Mouse (Mus musculus): ENCODE measurements around the gene Sema6b. TPM values are rescaled to one million over a fixed set of nuclear protein-coding genes. Genes with fewer than 3 reads are reported as not detected.
"Not testable (repeated sequence)": the region's sequence is repeated elsewhere in the genome, so short reads cannot be mapped to it uniquely, and the experiment has no call there.

Gene Sema6b
- total RNA-seq, 2 experiments from 2014 or later = 1.9 to 4.2 TPM

DNA sequence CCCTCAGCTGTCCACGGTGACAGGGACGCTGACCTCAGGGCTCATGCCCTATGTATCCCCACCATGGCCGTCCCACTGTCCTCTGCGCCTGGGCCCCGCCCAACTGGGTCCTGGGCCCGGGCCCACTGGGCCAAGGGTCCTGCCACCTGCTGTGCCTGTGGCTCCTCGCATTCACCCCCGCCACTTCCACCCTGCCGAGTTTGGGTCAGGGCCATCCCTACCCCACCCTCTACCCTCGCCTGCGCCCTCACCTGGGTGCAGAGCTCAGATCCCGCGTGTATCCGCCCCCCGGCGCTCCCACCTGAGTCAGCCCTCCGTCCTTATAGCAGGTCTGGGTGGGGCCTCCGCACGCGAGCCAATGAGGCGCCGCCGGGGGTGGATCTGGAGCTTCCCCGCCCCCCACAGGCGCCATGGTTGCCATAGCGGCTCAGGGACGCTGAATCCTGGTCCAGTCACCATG lies 22.9 kb downstream of the Sema6b start, which contains the start of gene Plin5:
Plin5 (minus strand) TSS at position 346 of the 460 bp plus-strand sequence.
- peak; percentile 70 for DNase-seq

DNA sequence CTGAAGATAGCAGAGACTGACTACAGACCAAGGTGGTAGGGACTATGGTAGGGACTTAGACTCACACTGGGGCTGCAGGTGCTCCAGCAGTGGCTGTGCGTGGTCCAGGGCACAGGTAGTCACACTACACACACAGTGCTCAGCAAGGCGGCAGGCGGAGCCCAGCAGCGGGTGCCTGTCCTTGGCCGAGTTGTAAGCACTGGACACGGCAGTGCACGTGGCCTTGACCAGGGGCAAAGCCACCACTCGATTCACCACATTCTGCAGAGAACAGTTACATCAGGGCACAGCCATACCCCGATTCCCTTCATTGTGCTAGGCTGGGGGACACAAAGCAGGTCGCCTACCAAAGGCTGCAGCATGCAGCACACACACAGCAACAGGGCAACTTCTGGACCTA lies 23.9 kb downstream of the Sema6b start:
- DNase-seq = no peak

DNA sequence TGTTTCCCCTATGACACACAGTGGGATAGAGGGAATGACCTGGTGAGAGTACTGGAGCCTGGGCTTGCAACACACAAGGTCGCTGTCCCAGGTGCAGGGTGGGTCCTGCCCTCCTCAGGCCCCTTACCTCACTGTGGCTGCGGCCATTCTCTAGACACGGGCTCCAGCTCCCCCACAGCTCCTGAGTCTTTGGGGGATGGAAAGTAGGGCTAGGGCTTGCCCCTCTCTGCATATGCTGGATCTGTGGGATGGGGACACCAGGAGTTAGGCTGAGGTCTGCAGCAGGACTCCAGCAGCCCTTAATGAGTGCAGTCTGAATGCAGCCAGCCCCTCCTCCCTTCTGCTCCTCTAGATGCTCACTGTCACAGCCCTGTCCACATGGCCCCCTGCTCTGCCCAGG lies 27.4 kb downstream of the Sema6b start:
- no peak for DNase-seq

DNA sequence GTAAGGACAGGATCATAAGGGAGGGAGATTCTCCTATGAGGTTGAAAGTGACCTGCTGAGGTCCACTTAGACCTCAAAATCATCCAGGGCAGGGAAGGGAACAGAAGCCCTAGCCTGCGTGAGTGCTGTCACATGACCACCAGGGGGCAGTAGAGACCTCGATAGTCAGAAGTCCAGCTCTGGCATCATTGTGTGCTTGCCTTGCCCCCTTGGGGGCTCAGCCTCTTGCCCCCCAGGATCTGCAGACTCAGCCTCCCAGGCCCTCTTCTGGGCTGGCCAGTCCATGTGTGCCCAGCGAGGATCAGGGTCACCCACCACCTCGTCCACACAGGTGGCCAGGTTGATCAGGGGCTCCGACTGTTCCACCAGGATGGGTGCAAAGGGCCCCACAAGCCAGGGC lies 28.3 kb downstream of the Sema6b start:
- peak; percentile 52 for DNase-seq

DNA sequence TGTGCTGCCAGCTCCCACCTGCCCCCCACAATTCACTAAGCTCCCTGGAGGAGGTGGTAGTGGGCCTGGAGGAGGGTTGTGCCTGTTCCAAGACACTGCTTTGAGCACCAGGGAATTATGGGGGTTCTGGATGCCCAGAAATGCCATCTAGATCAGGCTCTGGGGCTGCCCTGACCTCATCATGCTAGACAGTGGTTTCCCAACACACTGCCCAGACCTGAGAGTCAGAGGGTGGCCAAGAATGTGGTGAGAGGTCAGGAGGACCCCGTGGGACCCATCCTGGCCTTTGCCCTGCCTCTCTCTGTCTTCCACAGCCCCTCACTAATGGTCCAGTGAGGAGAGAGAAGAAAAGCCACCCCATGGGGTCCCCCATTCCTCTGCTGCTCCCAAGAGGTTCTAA lies 29.1 kb downstream of the Sema6b start:
- DNase-seq = no peak

DNA sequence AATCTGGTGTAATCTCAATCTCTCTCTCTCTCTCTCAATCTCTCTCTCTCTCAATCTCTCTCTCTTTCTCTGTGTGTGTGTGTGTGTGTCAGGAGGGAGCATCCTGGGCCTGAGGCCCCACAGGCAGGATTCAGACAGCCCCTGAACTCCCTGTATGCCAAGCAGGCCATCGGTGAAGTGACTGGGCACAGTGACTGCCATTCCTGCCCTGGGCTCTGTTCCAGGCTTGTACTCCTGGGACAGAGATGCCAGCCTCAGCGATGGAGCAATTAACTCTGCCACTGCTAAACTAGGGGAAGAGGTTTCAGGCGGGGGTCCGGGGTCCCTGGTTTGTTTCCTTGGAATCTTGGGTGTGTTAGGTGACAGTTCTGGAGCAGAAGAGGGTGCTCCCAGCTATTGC lies 29.6 kb downstream of the Sema6b start:
- peak; percentile 67 for DNase-seq

DNA sequence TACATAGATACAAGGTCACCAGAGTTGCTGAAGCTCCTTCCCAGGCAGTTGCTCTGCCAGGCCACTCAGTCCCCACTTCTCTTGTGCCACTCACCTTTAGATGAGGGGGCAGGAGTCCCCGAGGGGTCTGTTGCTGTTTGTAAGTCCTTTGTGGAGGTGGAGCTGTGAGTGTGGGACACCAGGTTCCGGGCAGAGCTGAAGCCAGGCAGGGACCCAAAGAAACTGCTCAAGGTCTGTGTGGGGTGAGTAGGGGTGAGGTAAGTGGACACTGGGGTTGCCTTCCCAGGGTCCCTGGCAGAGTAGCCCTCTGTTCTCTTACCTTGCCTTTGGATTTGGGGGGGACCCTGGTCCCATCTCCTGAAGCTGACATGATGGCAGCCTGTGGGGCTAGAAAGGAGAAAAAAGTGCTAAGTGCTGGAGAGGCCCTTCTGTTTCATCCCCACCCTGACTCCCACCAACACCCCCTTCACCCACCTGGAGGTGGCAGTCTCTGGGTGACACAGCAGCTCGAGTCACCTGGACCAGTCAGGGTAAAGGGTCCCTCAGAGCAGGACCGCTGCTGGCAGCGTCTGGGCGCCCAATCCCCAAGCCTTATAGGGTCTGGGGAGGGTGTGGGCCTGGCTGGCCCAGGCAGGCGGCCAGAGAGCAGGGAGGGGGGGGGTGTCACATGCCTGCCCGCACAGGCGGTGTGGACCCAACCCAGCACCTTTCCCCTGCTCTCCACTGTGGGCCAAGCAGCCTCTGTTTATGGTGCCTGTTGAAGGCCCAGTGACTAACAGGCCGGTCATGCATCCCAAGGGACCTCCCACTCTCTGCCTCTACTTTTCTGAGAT lies 30.7 kb downstream of the Sema6b start, which contains the start of gene Plin4:
Plin4 (minus strand) TSS at position 585 of the 833 bp plus-strand sequence.
- peak; percentile 91 for DNase-seq

DNA sequence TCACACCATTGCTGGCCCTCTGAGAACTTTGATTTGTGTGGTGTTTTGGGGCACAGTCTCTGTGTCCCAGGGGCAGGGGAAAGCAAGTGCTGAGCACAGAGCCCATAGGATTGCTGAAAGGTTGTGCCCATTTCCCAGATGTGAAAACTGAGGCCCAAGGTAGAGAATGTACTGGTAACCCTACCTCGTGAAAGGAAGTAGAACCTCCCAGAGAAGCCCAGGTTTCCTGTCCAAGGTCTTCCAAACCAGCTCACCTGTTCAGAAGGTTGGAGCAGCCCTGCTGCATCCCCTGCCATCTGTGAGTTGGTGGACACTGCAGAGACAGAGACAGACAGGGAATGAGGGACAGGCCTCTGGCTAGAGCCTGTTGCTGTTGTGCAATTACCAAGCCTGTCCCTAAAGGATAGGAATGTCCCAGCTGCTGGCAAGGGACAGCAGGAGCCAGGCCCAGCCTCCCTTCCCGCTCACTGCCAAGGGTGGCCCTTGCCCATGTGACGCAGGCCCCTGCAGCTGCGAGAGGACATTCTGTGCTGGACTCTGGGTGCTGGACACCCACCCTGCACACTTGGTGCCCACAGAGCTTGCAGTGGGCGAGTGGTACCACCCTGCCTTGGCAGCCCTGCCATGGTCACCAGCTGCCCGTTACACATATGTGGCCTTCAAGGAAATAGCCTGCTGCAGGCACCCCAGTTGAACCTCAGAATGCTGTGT lies 31.7 kb downstream of the Sema6b start:
- peak; percentile 94 for DNase-seq

DNA sequence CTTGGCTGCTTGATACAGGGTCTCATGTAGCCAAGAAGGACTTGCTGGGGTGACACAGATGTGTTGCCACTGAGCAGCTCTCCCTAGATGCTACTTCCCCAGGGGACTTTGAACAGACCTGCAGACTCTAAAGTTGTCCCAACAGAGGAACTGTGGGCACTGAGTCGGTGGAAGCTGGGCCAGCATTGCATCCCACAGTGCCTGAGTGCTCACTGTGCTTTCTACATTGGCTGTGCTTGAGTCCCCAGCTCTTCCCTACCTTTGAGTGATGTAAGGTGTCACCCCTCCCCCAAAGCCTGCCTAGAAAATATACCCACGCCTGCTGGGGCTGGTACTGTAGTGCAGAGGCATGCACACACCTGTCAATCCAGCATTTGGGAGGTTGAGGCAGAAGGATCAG lies 32.4 kb downstream of the Sema6b start:
- no peak for DNase-seq

DNA sequence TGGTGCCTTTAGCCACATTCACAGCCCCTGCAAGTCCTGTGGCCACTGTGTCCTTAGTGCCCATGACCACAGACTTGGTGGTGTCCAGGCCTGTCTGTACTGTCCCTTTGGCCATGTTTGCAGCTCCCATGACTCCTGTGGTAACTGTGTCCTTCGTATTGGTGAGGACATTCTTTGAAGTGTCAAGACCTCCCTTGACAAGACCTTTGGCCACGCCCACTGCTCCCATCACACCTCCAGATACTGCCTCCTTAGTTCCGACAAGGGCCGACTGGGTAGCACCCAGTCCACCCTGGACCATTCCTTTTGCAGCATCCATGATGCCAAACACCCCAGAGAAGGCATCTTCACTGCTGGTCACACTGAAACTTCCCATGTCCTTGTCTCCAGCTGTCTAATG lies 33.2 kb downstream of the Sema6b start:
- no peak for DNase-seq

DNA sequence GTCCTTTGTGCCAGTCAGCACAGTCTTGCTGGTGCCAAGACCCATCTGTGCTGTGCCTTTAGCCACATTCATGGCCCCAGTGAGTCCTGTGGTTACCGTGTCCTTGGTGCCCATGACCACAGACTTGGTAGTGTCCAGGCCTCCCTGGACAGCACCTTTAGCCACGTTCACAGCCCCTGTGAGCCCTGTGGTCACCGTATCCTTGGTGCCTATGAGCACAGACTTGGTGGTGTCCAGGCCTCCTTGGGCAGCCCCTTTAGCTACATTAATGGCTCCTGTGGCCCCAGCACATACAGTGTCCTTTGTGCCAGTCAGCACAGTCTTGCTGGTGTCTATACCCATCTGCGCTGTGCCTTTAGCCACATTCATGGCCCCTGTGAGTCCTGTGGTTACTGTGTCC lies 33.7 kb downstream of the Sema6b start:
- DNase-seq = not testable (repeated sequence)

DNA sequence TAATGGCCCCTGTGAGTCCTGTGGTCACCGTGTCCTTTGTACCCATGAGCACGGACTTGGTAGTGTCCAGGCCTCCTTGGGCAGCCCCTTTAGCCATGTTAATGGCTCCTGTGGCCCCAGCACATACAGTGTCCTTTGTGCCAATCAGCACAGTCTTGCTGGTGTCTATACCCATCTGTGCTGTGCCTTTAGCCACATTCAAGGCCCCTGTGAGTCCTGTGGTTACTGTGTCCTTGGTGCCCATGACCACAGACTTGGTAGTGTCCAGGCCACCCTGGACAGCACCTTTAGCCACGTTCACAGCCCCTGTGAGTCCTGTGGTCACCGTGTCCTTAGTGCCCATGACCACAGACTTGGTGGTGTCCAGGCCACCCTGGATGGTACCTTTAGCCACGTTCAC lies 35.3 kb downstream of the Sema6b start:
- not testable (repeated sequence) for DNase-seq

DNA sequence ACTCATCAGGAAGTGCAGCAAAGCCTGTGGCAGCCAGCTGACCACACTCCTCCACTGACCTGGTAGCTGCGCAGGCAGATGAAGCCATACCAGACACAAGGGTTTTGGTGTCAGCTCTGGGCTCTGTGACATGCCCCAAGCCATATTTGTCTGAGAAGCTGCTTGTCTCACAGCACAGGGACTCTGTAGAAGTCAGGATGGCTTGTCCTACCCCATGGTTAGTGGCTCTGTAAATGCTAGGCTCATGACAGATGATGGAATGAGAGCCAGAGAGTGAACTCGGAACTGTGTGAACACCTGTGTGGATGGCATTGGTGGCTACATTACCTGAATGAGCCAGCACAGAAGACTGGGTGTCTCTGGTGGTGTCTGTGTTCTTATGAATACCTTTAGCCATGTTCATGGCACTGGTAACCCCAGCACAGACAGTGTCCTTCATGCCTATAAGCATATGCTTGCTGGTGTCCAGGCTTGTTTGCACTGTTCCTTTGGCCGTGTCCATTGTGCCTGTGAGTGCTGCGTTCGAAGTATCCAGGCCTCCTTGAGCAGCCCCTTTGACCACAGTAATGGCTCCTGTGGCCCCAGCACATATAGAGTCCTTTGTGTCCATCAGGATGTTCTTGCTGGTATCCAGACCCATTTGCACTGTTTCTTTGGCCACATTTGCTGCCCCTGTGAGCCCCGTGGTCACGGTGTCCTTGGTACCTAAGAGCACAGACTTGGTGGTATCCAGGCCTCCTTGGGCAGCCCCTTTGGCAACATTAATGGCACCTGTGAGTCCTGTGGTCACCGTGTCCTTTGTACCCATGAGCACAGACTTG lies 36.5 kb downstream of the Sema6b start:
- peak; percentile 40 for DNase-seq

DNA sequence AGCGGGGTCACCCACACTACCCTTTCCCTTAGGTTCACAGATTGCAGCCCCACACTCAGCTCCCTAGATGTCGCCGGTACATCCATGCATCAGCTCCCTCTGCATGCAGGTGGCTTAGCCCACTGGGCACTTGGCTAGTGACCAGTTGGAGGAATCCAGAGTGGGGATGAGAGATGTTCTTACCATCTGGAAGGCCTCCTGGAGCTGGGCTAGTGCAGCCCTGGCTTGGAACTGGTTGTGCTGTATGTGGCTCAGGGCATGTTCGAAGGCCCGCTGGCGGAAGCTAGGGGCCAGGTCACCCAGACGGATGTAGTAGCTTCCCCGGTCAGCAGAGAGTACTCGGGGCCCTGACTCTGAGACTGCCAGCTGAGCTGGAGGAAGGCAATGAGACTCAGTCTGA lies 37.2 kb downstream of the Sema6b start:
- no peak for DNase-seq

DNA sequence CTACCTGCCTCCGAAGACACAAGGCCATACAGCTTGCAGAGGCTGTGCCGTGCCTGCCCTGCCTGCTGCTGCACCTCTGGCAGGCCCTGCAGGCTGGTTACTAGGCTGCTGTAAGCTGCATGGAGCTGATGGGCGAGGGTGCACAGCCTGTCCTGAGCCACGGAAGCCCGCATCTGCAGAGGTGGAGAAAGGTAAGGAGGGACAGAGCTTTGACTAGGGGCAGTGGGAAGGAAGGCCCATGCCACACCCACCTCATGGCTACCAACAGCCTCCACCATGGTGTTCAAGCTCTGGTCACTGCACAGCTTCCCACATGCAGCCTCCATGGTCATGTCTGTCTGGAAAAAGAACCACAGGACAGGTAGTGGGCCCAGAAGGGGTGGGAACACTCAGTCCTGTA lies 38.0 kb downstream of the Sema6b start:
- DNase-seq = no peak

DNA sequence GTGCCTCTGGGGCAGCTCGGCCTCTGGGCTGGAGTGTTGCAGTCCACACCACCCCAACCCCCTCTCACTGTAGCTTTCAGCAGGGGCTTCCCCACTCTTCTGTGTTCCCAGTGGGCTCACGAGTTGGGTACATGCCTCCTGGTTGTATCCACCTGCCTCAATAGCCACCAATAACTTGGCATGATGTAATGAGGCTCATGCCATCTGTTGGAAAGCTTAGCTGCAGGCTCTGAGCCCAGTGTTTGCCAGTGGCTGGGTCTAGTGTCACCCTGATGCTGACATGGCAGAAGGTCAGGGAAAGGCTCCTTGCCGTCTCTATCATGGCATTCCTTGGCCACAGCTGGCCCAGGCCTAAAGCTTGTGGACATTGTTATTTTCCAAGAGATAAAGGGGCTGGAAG lies 39.3 kb downstream of the Sema6b start:
- peak; percentile 76 for DNase-seq

DNA sequence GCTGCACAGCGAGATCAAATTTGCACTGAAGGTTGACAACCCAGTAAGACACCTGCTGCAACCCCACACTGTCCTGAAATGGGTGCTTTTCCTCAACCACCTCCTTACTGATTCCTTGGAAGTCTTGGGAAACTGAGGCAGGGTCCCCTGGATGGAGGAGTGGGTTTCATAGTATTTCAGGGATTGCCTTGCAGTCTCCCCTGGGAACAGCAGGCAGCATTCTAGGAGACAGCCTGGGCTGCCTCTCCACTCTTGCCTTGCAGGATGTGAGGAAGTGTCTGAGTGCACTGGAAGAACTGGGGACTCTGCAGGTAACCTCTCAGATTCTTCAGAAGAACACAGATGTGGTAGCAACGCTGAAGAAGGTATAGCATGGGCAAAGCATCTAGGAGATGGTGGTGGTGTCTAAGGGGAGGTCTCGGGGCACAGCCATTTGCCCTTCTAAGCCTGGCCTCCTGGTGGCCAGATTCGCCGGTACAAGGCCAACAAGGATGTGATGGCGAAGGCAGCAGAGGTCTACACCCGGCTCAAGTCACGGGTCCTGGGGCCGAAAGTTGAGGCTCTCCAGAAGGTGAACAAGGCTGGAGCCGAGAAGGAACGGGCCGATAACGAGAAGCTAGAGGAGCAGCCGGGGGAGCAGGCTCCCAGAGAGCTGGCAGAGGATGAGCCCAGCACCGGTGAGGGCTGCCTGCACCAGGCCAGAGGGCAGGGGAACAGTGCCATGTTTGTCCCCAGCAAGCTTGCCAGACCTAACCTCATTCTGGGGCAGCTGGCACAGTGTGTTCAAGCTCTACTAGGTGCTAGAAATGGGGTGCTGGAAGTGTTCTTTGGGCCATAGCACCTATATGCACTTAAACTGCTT lies 41.2 kb downstream of the Sema6b start:
- DNase-seq = peak; percentile 72

DNA sequence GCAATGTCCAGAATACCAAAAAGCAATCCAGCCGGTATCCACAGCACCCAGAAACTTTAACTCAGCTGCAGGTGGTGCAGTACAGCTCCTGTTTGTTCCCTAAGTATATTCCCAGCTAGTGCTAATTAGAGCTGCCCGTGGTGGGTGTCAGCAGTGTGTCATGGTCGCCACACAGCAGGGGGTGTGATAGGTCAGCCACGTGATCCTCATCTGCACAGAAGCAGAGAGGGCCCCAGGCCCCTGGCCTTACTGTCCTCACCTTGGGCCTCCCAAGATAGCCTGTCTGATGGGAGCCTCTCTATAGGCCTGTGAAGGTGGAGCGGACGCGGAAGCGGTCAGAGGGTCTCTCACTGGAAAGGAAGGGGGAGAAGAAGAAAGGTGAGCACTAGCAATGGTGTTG lies 42.0 kb downstream of the Sema6b start:
- DNase-seq = no peak

DNA sequence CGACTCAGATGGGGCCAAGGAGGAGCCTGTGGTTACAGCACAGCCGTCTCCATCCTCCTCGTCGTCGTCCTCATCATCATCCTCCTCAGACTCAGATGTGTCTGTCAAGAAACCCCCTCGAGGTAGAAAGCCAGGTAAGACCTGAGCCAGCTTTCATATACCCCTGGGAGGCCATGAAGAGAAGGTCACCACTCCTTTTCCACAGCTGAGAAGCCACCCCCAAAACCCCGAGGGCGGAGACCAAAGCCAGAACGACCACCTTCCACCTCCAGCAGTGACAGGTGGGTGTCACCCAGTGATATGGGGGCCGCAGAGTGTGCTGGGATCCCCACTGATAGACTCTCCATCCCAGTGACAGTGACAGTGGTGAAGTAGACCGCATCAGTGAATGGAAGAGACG lies 43.3 kb downstream of the Sema6b start:
- no peak for DNase-seq

DNA sequence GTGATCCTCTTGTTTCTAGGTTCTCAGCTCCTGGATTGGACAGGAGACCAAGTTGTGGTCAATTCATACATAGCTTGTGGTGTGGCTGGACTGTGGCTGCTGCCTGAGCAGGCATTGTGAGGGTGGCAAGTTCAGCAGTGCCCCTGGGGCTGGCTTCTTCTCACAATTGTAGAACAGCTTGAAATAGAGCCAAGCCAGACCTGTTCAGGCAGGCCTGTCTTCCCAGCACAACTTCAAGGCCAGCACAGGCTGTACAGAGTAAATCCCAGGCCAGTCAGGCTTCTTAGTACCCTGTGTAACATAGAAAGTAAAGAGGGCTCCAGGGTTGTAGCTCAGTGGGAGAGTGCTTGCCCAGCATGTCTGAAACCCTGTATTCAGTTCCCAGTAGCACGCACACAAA lies 47.3 kb downstream of the Sema6b start:
- DNase-seq = no peak

DNA sequence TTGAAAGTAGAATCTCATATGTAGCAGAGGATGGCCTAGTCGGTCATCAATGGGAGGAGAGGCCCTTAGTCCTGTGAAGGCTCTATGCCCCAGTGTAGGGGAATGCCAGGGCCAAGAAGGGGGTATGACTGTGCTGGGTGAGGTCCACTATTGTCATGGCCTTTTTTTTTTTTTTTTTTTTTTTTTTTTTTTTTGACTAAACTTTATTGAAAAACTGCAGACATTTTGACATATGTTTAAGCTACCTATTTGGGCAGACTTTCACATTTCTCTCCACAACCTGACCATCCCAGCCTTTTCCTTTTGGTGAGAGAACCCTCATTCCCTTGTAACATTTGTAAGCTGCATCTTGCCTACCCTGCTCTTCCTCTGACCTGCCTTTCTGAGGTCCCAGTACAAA lies 47.8 kb downstream of the Sema6b start:
- no peak for DNase-seq

All from gastrocnemius, postnatal 25 days (tissue).